9 mouse cellular contexts compared by ENCODE assay signal in genomic region chr5:148897069-148897702, GRCm38 (mm10). TPM values are rescaled to one million over a fixed set of nuclear protein-coding genes. Genes with fewer than 3 reads are reported as not detected.
DNase-seq lines count a peak whose midpoint lies in the region; ATAC-seq lines count a peak whose summit lies in the region.
"Had no signal": no experiment of that assay in that cellular context is flagged by ENCODE, and none has a peak within 500 bp of the region (broad histone marks: within the 10 kb centered on the region; RNA-seq: fewer than 3 reads in every experiment).

No protein-coding gene starts in this region.

- no peaks in the 10 kb centered on the region for H3K27me3 ChIP-seq in heart, embryonic 16.5 days (ENCODE audit: control insufficient read depth, insufficient read depth, low read length)
- no peaks in the 10 kb centered on the region for H3K27me3 ChIP-seq in midbrain, embryonic 15.5 days (replicated peaks)
- H3K27me3 ChIP-seq: midbrain, embryonic 12.5 days had no signal

- no peak overlapping the region for H3K4me3 ChIP-seq in heart, embryonic 16.5 days (ENCODE audit: low read length)
- no peak overlapping the region for H3K4me3 ChIP-seq in midbrain, embryonic 15.5 days
- H3K4me3 ChIP-seq: midbrain, embryonic 12.5 days had no signal

- 64% methylated on average over 14 of the region's 14 CpGs for WGBS in heart, embryonic 16.5 days
- 52% methylated on average over 14 of the region's 14 CpGs for WGBS in midbrain, embryonic 15.5 days

- no peak overlapping the region for H3K9ac ChIP-seq in heart, embryonic 16.5 days (ENCODE audit: low read length)
- no peak overlapping the region for H3K9ac ChIP-seq in midbrain, embryonic 15.5 days
- H3K9ac ChIP-seq: midbrain, embryonic 12.5 days had no signal

- no peak overlapping the region for H3K4me2 ChIP-seq in heart, embryonic 16.5 days (ENCODE audit: low read depth, low read length)
- no peak overlapping the region for H3K4me2 ChIP-seq in midbrain, embryonic 15.5 days
- H3K4me2 ChIP-seq: midbrain, embryonic 12.5 days had no signal

- DNase-seq in urinary bladder, postnatal 14 days (ENCODE audit: low spot score) = peak; percentile 30
- DNase-seq in urinary bladder, adult 2 months (ENCODE audit: low spot score) = no peak
- peak; percentile 30 to 74 for DNase-seq in left cerebral cortex, adult 9 months (ENCODE audit: low spot score in 2 of 2)
- no peak for DNase-seq in embryo, embryonic 10.5 days (ENCODE audit: low spot score)
- no peak for DNase-seq in gastrocnemius, postnatal 4 days (ENCODE audit: low spot score in 2 of 2)
- no peak for DNase-seq in kidney, adult 18-20 months

- 0 out of 2 replicates have a peak overlapping the region, but pooled peaks have one; percentile 27 for H3K27ac ChIP-seq in heart, embryonic 16.5 days (ENCODE audit: low read length)
- peak overlapping the region; percentile 13; the same call in 1 of the 2 replicates for H3K27ac ChIP-seq in midbrain, embryonic 15.5 days
- H3K27ac ChIP-seq: midbrain, embryonic 12.5 days had no signal

- no peak for ATAC-seq in heart, embryonic 16.5 days (replicated peaks; ENCODE audit: extremely low read depth, insufficient read depth, low FRiP score)
- peak; percentile 56 for ATAC-seq in midbrain, embryonic 15.5 days (replicated peaks)

- H3K4me1 ChIP-seq in heart, embryonic 16.5 days (ENCODE audit: control insufficient read depth, insufficient read depth, low read length) = peaks cover 10% of the 10 kb centered on the region
- H3K4me1 ChIP-seq in midbrain, embryonic 15.5 days = peaks cover 16% of the 10 kb centered on the region

- no peaks in the 10 kb centered on the region for H3K9me3 ChIP-seq in heart, embryonic 16.5 days (replicated peaks; ENCODE audit: control insufficient read depth, low read length)
- no peaks in the 10 kb centered on the region for H3K9me3 ChIP-seq in midbrain, embryonic 15.5 days
- H3K9me3 ChIP-seq: midbrain, embryonic 12.5 days had no signal

- H3K36me3 ChIP-seq in heart, embryonic 16.5 days (ENCODE audit: control insufficient read depth, insufficient read depth) = peaks cover 18% of the 10 kb centered on the region
- peaks cover 16% of the 10 kb centered on the region for H3K36me3 ChIP-seq in midbrain, embryonic 15.5 days (replicated peaks)

RNA-seq across cellular contexts. Expression of gene Katnal1, which starts 31.9 kb away (rescaled TPM):
- 6.3 and 7.8 TPM in 2 replicates for polyA plus RNA-seq in urinary bladder, adult 2 months (2012; rRNA removed)
- polyA plus RNA-seq in heart, embryonic 16.5 days (2015; fragmentation: Nextera tagmentation; extraction: Ambion mirVana) = 12.4 and 12.7 TPM in 2 replicates
- 33.4 and 42.7 TPM in 2 replicates for polyA plus RNA-seq in midbrain, embryonic 15.5 days (2015; fragmentation: Nextera tagmentation; extraction: Ambion mirVana)
- 10 to 100 TPM; 10.4 to 12.4 TPM for total RNA-seq in gastrocnemius, postnatal 4 days (2021)

Comparison
In these comparisons a context has a peak if more than half of its experiments do, and no peak if none do; other contexts are left out.
1. DNase-seq: peak in urinary bladder, postnatal 14 days (single experiment) and left cerebral cortex, adult 9 months (2 of 2); none in urinary bladder, adult 2 months (single experiment), embryo, embryonic 10.5 days (single experiment), gastrocnemius, postnatal 4 days (0 of 2) and kidney, adult 18-20 months (single experiment).